Mouse (Mus musculus) embryonic fibroblast, embryonic 13.5 days (primary cell): Measurements from ENCODE around the gene Myo9b.

Source experiments
- CTCF ChIP-seq: IDR thresholded peaks from 2 replicates; pipeline ENCODE4 v1.5.1; 2011; ENCODE audit warnings: mild to moderate bottlenecking, control low read depth, low read length, moderate library complexity, borderline replicate concordance; ENCODE audit not compliant: insufficient read depth
- POLR2A ChIP-seq: IDR thresholded peaks from 2 replicates; pipeline ENCODE4 v1.6.1; 2011; ENCODE audit warnings: low read depth, mild to moderate bottlenecking, control low read depth, low read length, moderate library complexity

GRCm38 (mm10) chr8:71358026-71358425 is 85.5 kb downstream of the Myo9b start:
- TF ChIP-seq CTCF (no peak), POLR2A (no peak)
